Mouse (Mus musculus) activated CD4-positive, CD25-positive, alpha-beta regulatory T cell (primary cell): Measurements from ENCODE around the gene Avpi1. TPM values are rescaled to one million over a fixed set of nuclear protein-coding genes. Genes with fewer than 3 reads are reported as not detected.

Experiments used
- polyA plus RNA-seq, 2 experiments: library from polyadenylated mRNA; unstranded; fragments of 100-300 nt; shearing (Covaris generic); gene quantifications; one replicate each; pipeline ENCODE4 v1.2.1; 2017

Avpi1 gene
- polyA plus RNA-seq, result 1 to 10 TPM; 3.9 to 5.8 TPM

DNA sequence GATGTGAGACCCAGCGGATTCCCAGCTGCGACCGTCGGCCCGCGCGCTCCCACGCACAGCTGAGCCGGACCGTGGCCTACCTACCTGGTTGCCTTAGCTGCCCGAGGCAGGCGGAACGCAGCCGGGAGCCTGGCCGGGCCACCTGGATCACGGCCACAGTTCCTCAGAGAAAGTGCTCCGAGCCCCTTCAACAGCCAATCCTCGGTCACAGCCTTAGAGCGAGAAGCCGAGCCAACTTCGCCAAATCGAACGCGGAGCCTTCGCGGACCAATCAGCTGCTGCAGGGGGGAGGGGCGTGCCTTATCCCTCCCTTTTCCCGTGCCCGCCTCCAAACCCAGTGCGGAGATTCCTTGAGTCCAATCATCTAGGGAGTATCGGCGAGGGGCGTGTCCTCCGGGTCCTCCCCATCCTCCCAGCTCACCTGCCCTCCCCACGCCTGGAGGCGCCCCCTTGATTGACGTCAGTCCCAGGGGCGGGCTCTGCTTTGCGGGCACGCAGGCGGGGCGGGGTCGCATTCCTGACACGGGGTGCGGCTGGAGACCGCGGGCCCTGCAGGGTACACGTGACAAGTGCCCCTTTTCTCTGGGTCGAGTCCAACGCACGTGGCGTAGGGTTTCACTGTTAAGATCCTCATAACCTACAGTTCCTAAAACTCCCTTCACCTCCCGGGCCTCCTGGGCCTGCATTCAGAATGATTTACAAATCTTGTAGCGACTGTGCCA, at the start of gene Avpi1:
TSS of gene Avpi1 (minus strand) at position 273 of the 722 bp plus-strand sequence.

DNA sequence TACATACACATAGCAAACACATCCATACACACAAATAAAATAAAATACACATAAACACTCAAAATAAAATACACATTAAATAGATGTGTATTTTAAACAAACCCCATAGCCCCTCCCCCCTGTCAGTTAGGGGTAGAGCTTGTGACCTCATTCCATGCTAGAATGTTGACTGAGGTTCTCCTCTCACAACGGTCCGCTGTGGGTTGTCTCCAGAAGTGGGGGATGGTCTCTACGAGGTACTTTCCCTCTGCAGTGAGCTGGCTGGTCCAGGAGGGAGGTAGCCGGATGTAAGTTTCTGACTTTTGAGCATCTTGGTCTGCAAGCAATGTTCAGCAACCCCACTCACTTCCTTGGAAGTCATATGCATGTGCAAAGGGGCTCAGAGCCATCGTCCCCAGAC, 34.9 kb upstream of the Avpi1 start, which contains the start of gene Zfyve27:
TSS of gene Zfyve27 (plus strand) at position 188 of the 400 bp plus-strand sequence.

DNA sequence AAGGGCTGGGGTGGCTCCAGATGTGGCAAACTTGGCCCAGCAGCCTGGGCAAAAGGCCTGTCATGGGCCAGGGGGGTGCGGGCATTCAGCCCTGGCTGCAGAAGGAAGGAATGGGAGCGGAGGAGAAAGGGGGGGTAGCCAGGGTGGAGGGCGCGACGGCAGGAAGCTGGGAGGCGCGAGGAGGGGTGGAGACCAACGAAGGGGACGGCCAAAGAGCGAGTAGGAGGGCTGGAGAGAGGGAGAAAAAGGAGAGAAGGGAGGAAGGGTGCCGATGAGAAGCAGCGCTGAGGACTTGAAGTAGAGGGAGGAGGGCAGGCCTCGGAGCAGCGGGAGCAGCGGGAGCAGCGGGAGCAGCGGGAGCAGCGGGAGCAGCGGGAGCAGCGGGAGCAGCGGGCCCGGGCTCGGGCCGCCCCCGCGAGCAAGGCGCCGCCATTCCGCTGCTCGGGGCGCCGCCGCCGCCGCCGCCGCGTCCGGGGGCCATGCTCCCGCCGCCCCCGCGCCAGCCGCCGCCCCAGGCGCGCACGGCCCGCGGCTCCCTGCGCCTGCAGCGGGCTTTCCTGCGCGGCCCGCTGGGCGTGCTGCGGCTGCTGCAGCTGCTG, 18.4 kb upstream of the Avpi1 start, which contains the start of gene Marveld1:
TSS of gene Marveld1 (plus strand) at position 231 of the 599 bp plus-strand sequence.

DNA sequence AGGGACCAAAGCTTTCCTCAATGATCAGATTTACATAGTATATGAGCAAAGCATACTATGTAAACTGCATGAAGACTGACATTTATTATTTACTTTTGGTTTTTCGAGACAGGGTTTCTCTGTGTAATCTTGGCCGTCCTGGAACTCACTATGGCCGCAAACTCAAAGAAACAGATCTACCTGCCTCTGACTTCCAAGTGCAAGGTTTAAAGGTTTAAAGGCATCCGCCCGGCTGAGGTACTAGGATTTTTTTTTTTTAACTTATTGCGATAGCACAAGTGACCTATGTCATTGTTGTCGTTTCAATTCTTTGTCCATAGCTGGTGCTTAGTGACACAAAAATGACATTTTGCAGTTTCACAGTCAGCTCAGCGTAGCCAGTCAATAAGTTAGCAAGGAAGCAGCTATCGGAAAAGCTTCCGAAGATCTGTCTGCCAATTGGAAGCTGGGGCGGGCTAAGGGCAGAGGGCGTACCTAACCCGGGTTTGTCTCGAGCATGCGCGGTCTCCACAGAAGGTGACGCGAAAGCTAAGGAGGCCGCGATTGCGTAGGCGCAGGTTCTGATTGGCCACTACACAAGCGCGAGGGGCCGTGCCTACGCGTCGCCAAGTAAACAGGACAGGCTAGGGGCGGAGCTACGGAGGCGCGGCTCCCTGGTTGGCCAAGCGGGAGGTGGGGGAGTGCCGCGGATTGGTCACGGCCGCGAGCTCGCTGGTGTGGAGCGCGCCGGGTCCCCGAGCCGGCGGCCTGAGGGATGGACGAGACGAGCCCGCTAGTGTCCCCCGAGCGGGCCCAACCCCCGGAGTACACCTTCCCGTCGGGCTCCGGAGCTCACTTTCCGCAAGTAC, 38.9 kb downstream of the Avpi1 start, which contains the start of gene Pi4k2a:
TSS of gene Pi4k2a (plus strand) at position 723 of the 848 bp plus-strand sequence.

DNA sequence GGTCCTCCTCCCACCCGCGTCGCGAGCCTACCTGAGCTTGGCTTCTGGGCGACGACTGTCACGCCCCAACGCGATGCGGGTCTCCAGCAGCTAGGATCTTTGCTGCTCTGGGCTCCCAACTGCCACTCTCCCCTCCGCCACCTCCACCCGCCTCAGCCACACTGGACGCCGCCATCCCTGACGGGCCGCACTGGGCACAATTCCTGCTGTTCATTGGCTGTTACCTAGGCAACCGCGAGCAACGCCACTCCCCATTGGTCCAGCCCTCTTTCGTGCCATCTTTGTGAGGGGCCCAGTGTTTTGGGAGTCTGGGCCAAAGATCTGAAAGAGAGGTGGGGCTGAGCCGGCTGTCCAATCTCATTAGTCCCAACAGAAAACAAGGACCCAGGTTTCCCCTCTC, 42.7 kb downstream of the Avpi1 start, which contains the start of gene Morn4:
TSS of gene Morn4 (minus strand) at position 192 of the 400 bp plus-strand sequence.

Other genes with a start within 250 kb of the Avpi1 start
- gene Rrp12, start 232.9 kb downstream of the Avpi1 start, polyA plus RNA-seq, result 10 to 100 TPM in 1 of 2 experiments, 1 to 10 TPM in 1; 8.1 to 10.2 TPM
- 100 to 1,000 TPM; 154 to 162 TPM for gene Pgam1, start 217.1 kb downstream of the Avpi1 start, polyA plus RNA-seq
- 10 to 100 TPM; 51.7 to 86.8 TPM for gene Exosc1, start 195.6 kb downstream of the Avpi1 start, polyA plus RNA-seq
- gene Zdhhc16, start 195.6 kb downstream of the Avpi1 start, polyA plus RNA-seq, result 10 to 100 TPM; 58.1 to 72.2 TPM
- gene Mms19, start 147.9 kb downstream of the Avpi1 start, polyA plus RNA-seq, result 10 to 100 TPM; 64.2 to 75.5 TPM
- 1 to 10 TPM; 5.7 to 7.0 TPM for gene Ubtd1, start 147.3 kb downstream of the Avpi1 start, polyA plus RNA-seq
- gene Ankrd2, start 93.1 kb downstream of the Avpi1 start, polyA plus RNA-seq, result not detected
- under 1 TPM; 0.27 to 0.43 TPM for gene Hoga1, start 83.4 kb downstream of the Avpi1 start, polyA plus RNA-seq
- not detected for gene 4933411K16Rik, start 76.8 kb downstream of the Avpi1 start, polyA plus RNA-seq
- 1 to 10 TPM in 1 of 2 experiments, under 1 TPM in 1; 0.70 to 1.3 TPM for gene Morn4, start 42.7 kb downstream of the Avpi1 start, polyA plus RNA-seq
- gene Pi4k2a, start 38.6 kb downstream of the Avpi1 start, polyA plus RNA-seq, result 10 to 100 TPM; 26.9 to 36.4 TPM
- 10 to 100 TPM; 24.5 to 25.6 TPM for gene Marveld1, start 18.3 kb upstream of the Avpi1 start, polyA plus RNA-seq
- 10 to 100 TPM; 37.1 to 55.6 TPM for gene Zfyve27, start 34.9 kb upstream of the Avpi1 start, polyA plus RNA-seq
- gene Sfrp5, start 73.2 kb upstream of the Avpi1 start, polyA plus RNA-seq, result not detected
- under 1 TPM in 1 of 2 experiments, not detected in 1; 0.12 TPM for gene Golga7b, start 118.5 kb upstream of the Avpi1 start, polyA plus RNA-seq